Mouse (Mus musculus) thymus, adult 2 months (tissue): ENCODE results near the gene Oaz1.

Source experiments
- CTCF ChIP-seq: fragments of 200-500 bp; IDR thresholded peaks from 2 replicates; pipeline ENCODE4 v1.5.1; 2012; ENCODE audit warnings: mild to moderate bottlenecking, control low read depth, low read length, moderate library complexity, borderline replicate concordance; ENCODE audit not compliant: control insufficient read depth, poor library complexity, insufficient read depth; ENCODE audit errors: extremely low read depth
- POLR2A ChIP-seq: fragments of 200-500 bp; IDR thresholded peaks from 2 replicates; pipeline ENCODE4 v1.6.1; 2012; ENCODE audit warnings: mild to moderate bottlenecking, low read length, control low read depth, moderate library complexity; ENCODE audit not compliant: control insufficient read depth, poor library complexity, insufficient read depth; ENCODE audit errors: extremely low read depth

- TF ChIP-seq CTCF (no peak), POLR2A (no peak)
These were observed 9.2 kb downstream of the Oaz1 start for GRCm38 (mm10) chr10:80835617-80836016.
